Mouse (Mus musculus): ENCODE measurements around the gene 1520401A03Rik. TPM values are rescaled to one million over a fixed set of nuclear protein-coding genes. Genes with fewer than 3 reads are reported as not detected.

1520401A03Rik gene
- polyA plus RNA-seq, 1 experiment from 2014 or later, result 0.11 TPM

GRCm38 (mm10) chr17:23675564-23676281 lies 46.9 kb downstream of the 1520401A03Rik start:
- WGBS, result 9% methylated on average over 15 of the region's 15 CpGs
- Histone ChIP-seq H3K9ac (peak overlapping the region; percentile 86), H3K27me3 (replicated peaks) (peaks cover 33% of the 10 kb centered on the region), H3K9me3 (no peaks in the 10 kb centered on the region), H3K4me1 (peaks cover 47% of the 10 kb centered on the region), H3K27ac (replicated peaks) (peak overlapping the region; percentile 98), H3K4me2 (peak overlapping the region; percentile 88), H3K36me3 (peaks cover 12% of the 10 kb centered on the region), H3K4me3 (peak overlapping the region; percentile 79)
- ATAC-seq (ENCODE audit: extremely low read depth, insufficient number of reproducible peaks, low FRiP score, low TSS enrichment), result no peak

GRCm38 (mm10) chr17:23675127-23675526 lies 47.5 kb downstream of the 1520401A03Rik start:
- H3K9ac ChIP-seq, result peak overlapping the region; percentile 86
- peak overlapping the region; percentile 98 for H3K27ac ChIP-seq (replicated peaks)
- peak overlapping the region; percentile 88 for H3K4me2 ChIP-seq
- 14% methylated on average over 5 of the region's 5 CpGs for WGBS
- peak overlapping the region; percentile 79 for H3K4me3 ChIP-seq
- H3K4me1 ChIP-seq, result peaks cover 47% of the 10 kb centered on the region
- ATAC-seq (ENCODE audit: extremely low read depth, insufficient number of reproducible peaks, low FRiP score, low TSS enrichment), result no peak
- H3K27me3 ChIP-seq (replicated peaks), result peaks cover 27% of the 10 kb centered on the region
- H3K9me3 ChIP-seq, result no peaks in the 10 kb centered on the region
- peaks cover 18% of the 10 kb centered on the region for H3K36me3 ChIP-seq

- Histone ChIP-seq H3K27ac (replicated peaks) (peak overlapping the region; percentile 98), H3K36me3 (peaks cover 25% of the 10 kb centered on the region), H3K9me3 (no peaks in the 10 kb centered on the region), H3K4me2 (peak overlapping the region; percentile 88), H3K27me3 (replicated peaks) (peaks cover 20% of the 10 kb centered on the region), H3K4me1 (peaks cover 44% of the 10 kb centered on the region), H3K4me3 (peak overlapping the region; percentile 79), H3K9ac (peak overlapping the region; percentile 86)
- ATAC-seq (ENCODE audit: extremely low read depth, insufficient number of reproducible peaks, low FRiP score, low TSS enrichment), result no peak
- WGBS, result 16% methylated on average over 9 of the region's 9 CpGs
These were observed 48.2 kb downstream of the 1520401A03Rik start for GRCm38 (mm10) chr17:23674271-23674952.

GRCm38 (mm10) chr17:23673424-23674073 lies 49.0 kb downstream of the 1520401A03Rik start, which contains the start of the genes Hcfc1r1 and Thoc6:
Gene Hcfc1r1, plus strand, starts transcription at chr17:23673596.
Gene Thoc6, minus strand, starts transcription at chr17:23673882.
- peak within 1 kb of the TSS; percentile 88 for H3K4me2 ChIP-seq
- H3K27me3 ChIP-seq (replicated peaks), result peaks cover 11% of the 10 kb centered on the region
- peak within 1 kb of the TSS; percentile 98 for H3K27ac ChIP-seq (replicated peaks)
- WGBS, result under 1% methylated on average over 45 of the region's 45 CpGs
- peak within 1 kb of the TSS; percentile 86 for H3K9ac ChIP-seq
- H3K4me3 ChIP-seq, result peak within 1 kb of the TSS; percentile 79
- H3K4me1 ChIP-seq, result peaks cover 41% of the 10 kb centered on the region
- peak; percentile 83 for ATAC-seq (ENCODE audit: extremely low read depth, insufficient number of reproducible peaks, low FRiP score, low TSS enrichment)
- no peaks in the 10 kb centered on the region for H3K9me3 ChIP-seq
- peaks cover 34% of the 10 kb centered on the region for H3K36me3 ChIP-seq

DNA sequence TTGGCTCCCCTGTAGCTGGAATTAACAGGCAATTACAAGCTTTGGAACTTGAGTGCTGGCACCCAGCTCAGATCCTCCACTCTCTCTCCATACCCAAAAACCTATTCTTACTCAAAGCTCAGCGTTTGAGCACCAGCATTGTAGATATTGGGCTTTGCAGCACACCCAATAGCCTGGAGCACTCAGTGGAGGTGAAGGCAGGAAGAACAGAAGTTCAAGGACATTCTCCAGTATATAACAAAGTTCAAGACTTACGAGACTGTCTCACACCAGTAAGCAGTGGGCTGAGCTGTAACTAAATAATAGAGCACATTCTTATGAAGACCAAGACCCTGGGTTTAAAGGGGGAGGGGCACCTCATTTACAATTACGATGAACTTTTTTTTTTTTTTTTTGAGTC lies 49.8 kb downstream of the 1520401A03Rik start:
- Histone ChIP-seq H3K36me3 (peaks cover 42% of the 10 kb centered on the region), H3K9ac (peak overlapping the region; percentile 86), H3K9me3 (no peaks in the 10 kb centered on the region), H3K4me1 (peaks cover 40% of the 10 kb centered on the region), H3K4me3 (peak overlapping the region; percentile 79), H3K27me3 (replicated peaks) (peaks cover 3% of the 10 kb centered on the region), H3K4me2 (peak overlapping the region; percentile 88), H3K27ac (replicated peaks) (no peak overlapping the region)
- ATAC-seq (ENCODE audit: extremely low read depth, insufficient number of reproducible peaks, low FRiP score, low TSS enrichment), result no peak
- WGBS, result 68% methylated on average over 3 of the region's 3 CpGs

GRCm38 (mm10) chr17:23671519-23671918 lies 51.1 kb downstream of the 1520401A03Rik start:
- Histone ChIP-seq H3K4me2 (no peak overlapping the region), H3K27ac (replicated peaks) (no peak overlapping the region), H3K36me3 (peaks cover 54% of the 10 kb centered on the region), H3K9me3 (no peaks in the 10 kb centered on the region), H3K4me3 (no peak overlapping the region), H3K4me1 (peaks cover 35% of the 10 kb centered on the region), H3K27me3 (replicated peaks) (no peaks in the 10 kb centered on the region), H3K9ac (no peak overlapping the region)
- WGBS, result 82% methylated on average over 3 of the region's 3 CpGs
- ATAC-seq (ENCODE audit: extremely low read depth, insufficient number of reproducible peaks, low FRiP score, low TSS enrichment), result no peak

DNA sequence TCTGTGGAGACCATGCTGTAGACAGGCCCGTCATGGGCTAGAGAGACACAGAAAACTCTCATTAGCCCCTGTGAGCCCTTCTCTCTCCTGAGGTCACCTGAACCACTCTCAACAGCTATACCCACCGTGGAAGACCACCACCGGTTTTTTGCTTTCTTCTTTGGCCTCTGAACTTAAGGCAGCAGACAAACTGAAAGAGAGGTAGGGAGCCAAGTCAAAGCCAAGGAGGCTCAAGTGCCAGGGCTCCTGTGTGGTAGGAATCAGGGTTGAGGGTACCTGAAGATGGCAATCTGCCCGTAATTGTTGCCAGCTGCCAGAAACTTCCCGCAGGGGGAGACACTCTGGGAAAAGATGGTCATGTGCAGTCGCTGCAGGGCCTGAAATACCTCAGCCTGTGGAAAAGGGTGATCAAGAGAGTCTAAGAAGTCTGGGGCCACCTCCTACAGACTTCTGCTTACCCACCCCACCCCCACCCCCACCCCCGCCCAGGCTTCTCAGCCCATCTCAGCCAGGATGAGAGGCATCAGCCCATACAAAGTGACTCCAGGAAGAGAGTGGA lies 52.0 kb downstream of the 1520401A03Rik start:
- WGBS, result 90% methylated on average over 7 of the region's 7 CpGs
- Histone ChIP-seq H3K27me3 (replicated peaks) (no peaks in the 10 kb centered on the region), H3K4me3 (no peak overlapping the region), H3K9ac (no peak overlapping the region), H3K27ac (replicated peaks) (no peak overlapping the region), H3K9me3 (no peaks in the 10 kb centered on the region), H3K36me3 (peaks cover 58% of the 10 kb centered on the region), H3K4me1 (peaks cover 26% of the 10 kb centered on the region), H3K4me2 (no peak overlapping the region)
- ATAC-seq (ENCODE audit: extremely low read depth, insufficient number of reproducible peaks, low FRiP score, low TSS enrichment), result no peak

DNA sequence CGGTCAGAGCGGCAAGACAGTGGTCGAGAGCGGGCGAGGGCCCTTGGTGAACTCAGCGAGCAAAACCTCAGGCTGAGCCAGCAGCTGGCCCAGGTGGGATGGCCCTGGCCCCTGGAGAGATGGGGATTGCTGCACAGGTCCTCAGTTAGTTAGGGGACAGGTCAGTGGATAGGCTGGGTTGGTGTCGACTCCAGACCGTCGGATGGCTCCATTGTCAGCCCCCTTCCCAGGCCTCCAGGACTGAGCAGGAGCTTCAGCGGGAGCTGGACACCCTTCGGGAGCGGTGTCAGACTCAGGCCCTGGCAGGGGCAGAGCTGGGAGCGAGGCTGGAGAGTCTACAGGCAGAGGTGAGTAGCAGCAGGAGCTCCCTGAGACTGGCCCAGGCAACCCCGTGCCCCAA lies 57.1 kb downstream of the 1520401A03Rik start:
- Histone ChIP-seq H3K4me2 (no peak overlapping the region), H3K9me3 (no peaks in the 10 kb centered on the region), H3K9ac (0 out of 2 replicates have a peak overlapping the region, but pooled peaks have one; percentile 8), H3K36me3 (peaks cover 45% of the 10 kb centered on the region), H3K4me3 (no peak overlapping the region), H3K27me3 (replicated peaks) (peaks cover 34% of the 10 kb centered on the region), H3K27ac (replicated peaks) (no peak overlapping the region), H3K4me1 (peaks cover 11% of the 10 kb centered on the region)
- 79% methylated on average over 14 of the region's 14 CpGs for WGBS
- no peak for ATAC-seq (ENCODE audit: extremely low read depth, insufficient number of reproducible peaks, low FRiP score, low TSS enrichment)

GRCm38 (mm10) chr17:23664556-23665021 lies 58.0 kb downstream of the 1520401A03Rik start:
- Histone ChIP-seq H3K9me3 (no peaks in the 10 kb centered on the region), H3K27ac (replicated peaks) (no peak overlapping the region), H3K9ac (no peak overlapping the region), H3K4me3 (no peak overlapping the region), H3K4me2 (no peak overlapping the region), H3K27me3 (replicated peaks) (peaks cover 43% of the 10 kb centered on the region), H3K36me3 (peaks cover 36% of the 10 kb centered on the region), H3K4me1 (peaks cover 14% of the 10 kb centered on the region)
- ATAC-seq (ENCODE audit: extremely low read depth, insufficient number of reproducible peaks, low FRiP score, low TSS enrichment), result no peak
- WGBS, result 21% methylated on average over 5 of the region's 5 CpGs

DNA sequence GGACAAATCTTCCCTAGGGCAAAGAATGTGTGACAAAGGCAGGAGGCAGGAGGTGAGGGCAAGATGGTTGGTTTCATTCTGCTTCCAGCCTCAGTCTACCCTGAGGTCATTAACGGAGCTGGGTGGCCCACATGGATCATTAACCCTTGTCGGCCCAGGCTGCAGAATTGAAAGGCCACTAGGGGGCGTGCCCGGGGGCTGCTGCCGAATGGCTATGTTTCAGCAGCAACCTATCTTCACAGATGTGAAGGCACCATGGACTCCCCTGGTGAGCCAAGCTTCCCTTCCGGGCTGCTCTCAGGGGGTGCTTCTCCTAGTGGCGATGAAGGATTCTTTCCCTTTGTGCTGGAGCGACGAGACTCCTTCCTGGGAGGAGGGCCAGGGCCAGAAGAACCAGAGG lies 61.1 kb downstream of the 1520401A03Rik start:
- H3K4me3 ChIP-seq, result no peak overlapping the region
- H3K27ac ChIP-seq (replicated peaks), result no peak overlapping the region
- under 1% methylated on average over 9 of the region's 9 CpGs for WGBS
- H3K9me3 ChIP-seq, result no peaks in the 10 kb centered on the region
- H3K9ac ChIP-seq, result no peak overlapping the region
- no peak overlapping the region for H3K4me2 ChIP-seq
- H3K27me3 ChIP-seq (replicated peaks), result peaks cover 65% of the 10 kb centered on the region
- peaks cover 14% of the 10 kb centered on the region for H3K4me1 ChIP-seq
- no peak for ATAC-seq (ENCODE audit: extremely low read depth, insufficient number of reproducible peaks, low FRiP score, low TSS enrichment)
- peaks cover 5% of the 10 kb centered on the region for H3K36me3 ChIP-seq

DNA sequence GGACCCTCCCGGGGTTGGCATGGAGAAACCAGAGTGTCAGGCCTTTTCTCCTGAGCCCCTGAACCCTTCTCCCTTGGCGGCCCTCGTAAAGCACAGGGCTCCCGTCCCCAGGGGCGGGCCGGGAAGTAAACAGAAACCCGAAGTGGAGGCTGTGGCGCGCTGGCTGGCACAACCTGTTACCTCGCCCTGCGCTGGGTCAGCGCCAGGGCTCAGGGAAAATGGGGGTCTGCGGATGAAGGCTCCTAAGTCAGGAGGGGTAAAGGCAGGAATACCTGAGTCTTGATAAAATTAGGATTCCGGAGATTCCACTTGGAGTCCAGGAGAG lies 61.7 kb downstream of the 1520401A03Rik start:
- no peaks in the 10 kb centered on the region for H3K9me3 ChIP-seq
- WGBS, result 6% methylated on average over 14 of the region's 14 CpGs
- no peak for ATAC-seq (ENCODE audit: extremely low read depth, insufficient number of reproducible peaks, low FRiP score, low TSS enrichment)
- H3K27ac ChIP-seq (replicated peaks), result no peak overlapping the region
- H3K36me3 ChIP-seq, result no peaks in the 10 kb centered on the region
- 0 out of 2 replicates have a peak overlapping the region, but pooled peaks have one; percentile 33 for H3K9ac ChIP-seq
- H3K27me3 ChIP-seq (replicated peaks), result peaks cover 69% of the 10 kb centered on the region
- H3K4me3 ChIP-seq, result peak overlapping the region; percentile 32
- peak overlapping the region; percentile 54 for H3K4me2 ChIP-seq
- peaks cover 14% of the 10 kb centered on the region for H3K4me1 ChIP-seq
